Mouse (Mus musculus) layer of hippocampus, postnatal 10 days (tissue): ENCODE measurements at regions not wholly inside any gene's neighbourhood (a gene's known extent, or its start where the extent isn't known, plus 50 kb on each side); places are given as distances from the start of the nearest gene placed in this dataset.

ENCODE experiments used
- DNase-seq, 2 experiments: peaks; one replicate each; pipeline ENCODE4 v3.0.0; 2021; ENCODE audit warnings: low spot score in 2 of 2

- DNase-seq = no peak
These were observed 56.6 kb upstream of the Rpl38 start for GRCm38 (mm10) chr11:114611690-114612089.

- DNase-seq = no peak
These were observed 60.3 kb upstream of the Rpl38 start for GRCm38 (mm10) chr11:114608009-114608408.

GRCm38 (mm10) chr11:114603108-114603507 is 65.2 kb upstream of the Rpl38 start:
- DNase-seq = no peak

- peak; percentile 14 to 30 for DNase-seq
These were observed 71.1 kb upstream of the Rpl38 start for GRCm38 (mm10) chr11:114597225-114597624.

- no peak for DNase-seq
These were observed 75.4 kb upstream of the Rpl38 start for GRCm38 (mm10) chr11:114592961-114593360.

- DNase-seq = no peak
These were observed 79.8 kb upstream of the Rpl38 start for GRCm38 (mm10) chr11:114588554-114588953.

GRCm38 (mm10) chr11:114587986-114588385 is 80.3 kb upstream of the Rpl38 start:
- DNase-seq = no peak

GRCm38 (mm10) chr11:114586400-114586799 is 81.9 kb upstream of the Rpl38 start:
- no peak for DNase-seq

GRCm38 (mm10) chr11:114584804-114585203 is 83.5 kb upstream of the Rpl38 start:
- no peak for DNase-seq

- DNase-seq = no peak
These were observed 84.2 kb upstream of the Rpl38 start for GRCm38 (mm10) chr11:114584146-114584545.

GRCm38 (mm10) chr11:114579986-114580385 is 88.3 kb upstream of the Rpl38 start:
- DNase-seq = no peak

- DNase-seq = no peak
These were observed 89.8 kb upstream of the Rpl38 start for GRCm38 (mm10) chr11:114578551-114578950.

- DNase-seq = no peak
These were observed 91.5 kb upstream of the Rpl38 start for GRCm38 (mm10) chr11:114576803-114577202.

- DNase-seq = no peak
These were observed 97.0 kb upstream of the Rpl38 start for GRCm38 (mm10) chr11:114571144-114571869.

- no peak for DNase-seq
These were observed 98.2 kb upstream of the Rpl38 start for GRCm38 (mm10) chr11:114570076-114570475.

GRCm38 (mm10) chr11:114567814-114568800 is 100.2 kb upstream of the Rpl38 start:
- DNase-seq = no peak

- no peak for DNase-seq
These were observed 101.1 kb upstream of the Rpl38 start for GRCm38 (mm10) chr11:114567045-114567780.

- DNase-seq = no peak
These were observed 103.4 kb upstream of the Rpl38 start for GRCm38 (mm10) chr11:114564949-114565348.

GRCm38 (mm10) chr11:114563172-114563571 is 105.2 kb upstream of the Rpl38 start:
- no peak for DNase-seq

GRCm38 (mm10) chr11:114554576-114554975 is 113.7 kb upstream of the Rpl38 start:
- DNase-seq = no peak

- DNase-seq = peak in 1 of 2 experiments; percentile 15
These were observed 114.3 kb upstream of the Rpl38 start for GRCm38 (mm10) chr11:114553992-114554391.
